Mouse (Mus musculus) heart, postnatal 0 days (tissue): Measurements from ENCODE around the gene Tle3.

Experiments
- CTCF ChIP-seq: IDR thresholded peaks from 2 replicates; pipeline ENCODE4 v1.5.1; 2016; ENCODE audit warnings: antibody characterized with exemption, control low read depth, low read depth
- EP300 ChIP-seq: IDR thresholded peaks from 2 replicates; pipeline ENCODE4 v1.6.1; 2016; ENCODE audit warnings: antibody characterized with exemption, low read depth

GRCm38 (mm10) chr9:61389404-61389701, 17.2 kb downstream of the Tle3 start:
- TF ChIP-seq CTCF (no peak), EP300 (no peak)
